Mouse (Mus musculus): ENCODE data around the gene Ssbp3. TPM values are rescaled to one million over a fixed set of nuclear protein-coding genes. Genes with fewer than 3 reads are reported as not detected.

The Ssbp3 gene
- polyA plus RNA-seq, 1 experiment from 2014 or later, result 138 TPM

GRCm38 (mm10) chr4:106928961-106929360 lies 18.5 kb downstream of the Ssbp3 start:
- 78% methylated on average over 7 of the region's 7 CpGs for WGBS
- Histone ChIP-seq H3K27ac (replicated peaks; ENCODE audit: low read depth, low read length) (no peak overlapping the region), H3K4me3 (ENCODE audit: low read depth, low read length) (no peak overlapping the region), H3K4me1 (ENCODE audit: control insufficient read depth, insufficient read depth, low read length) (no peaks in the 10 kb centered on the region), H3K4me2 (ENCODE audit: low read depth, low read length) (no peak overlapping the region), H3K36me3 (replicated peaks; ENCODE audit: control insufficient read depth, insufficient read depth, low read depth, low read length) (peaks cover 8% of the 10 kb centered on the region), H3K9ac (replicated peaks; ENCODE audit: low read length) (no peak overlapping the region), H3K27me3 (ENCODE audit: control insufficient read depth, insufficient read depth, low read length) (no peaks in the 10 kb centered on the region), H3K9me3 (replicated peaks; ENCODE audit: control insufficient read depth, low read length) (no peaks in the 10 kb centered on the region)
- ATAC-seq (replicated peaks; ENCODE audit: insufficient number of reproducible peaks, low FRiP score, low TSS enrichment, low read depth) (no peak), DNase-seq (ENCODE audit: low spot score) (no peak)

- WGBS, result 90% methylated on average over 7 of the region's 7 CpGs
- Histone ChIP-seq H3K4me2 (ENCODE audit: low read depth, low read length) (no peak overlapping the region), H3K4me3 (ENCODE audit: low read depth, low read length) (no peak overlapping the region), H3K4me1 (ENCODE audit: control insufficient read depth, insufficient read depth, low read length) (peaks cover 19% of the 10 kb centered on the region), H3K27ac (replicated peaks; ENCODE audit: low read depth, low read length) (no peak overlapping the region), H3K9me3 (replicated peaks; ENCODE audit: control insufficient read depth, low read length) (no peaks in the 10 kb centered on the region), H3K27me3 (ENCODE audit: control insufficient read depth, insufficient read depth, low read length) (no peaks in the 10 kb centered on the region), H3K36me3 (replicated peaks; ENCODE audit: control insufficient read depth, insufficient read depth, low read depth, low read length) (peaks cover 4% of the 10 kb centered on the region), H3K9ac (replicated peaks; ENCODE audit: low read length) (no peak overlapping the region)
- no peak for ATAC-seq (replicated peaks; ENCODE audit: insufficient number of reproducible peaks, low FRiP score, low TSS enrichment, low read depth)
- DNase-seq (ENCODE audit: low spot score), result no peak
These were observed 22.1 kb downstream of the Ssbp3 start for GRCm38 (mm10) chr4:106932583-106932982.

GRCm38 (mm10) chr4:106933813-106934482 lies 23.4 kb downstream of the Ssbp3 start:
- Histone ChIP-seq H3K4me1 (ENCODE audit: control insufficient read depth, insufficient read depth, low read length) (peaks cover 26% of the 10 kb centered on the region), H3K4me3 (ENCODE audit: low read depth, low read length) (no peak overlapping the region), H3K27me3 (ENCODE audit: control insufficient read depth, insufficient read depth, low read length) (no peaks in the 10 kb centered on the region), H3K9me3 (replicated peaks; ENCODE audit: control insufficient read depth, low read length) (no peaks in the 10 kb centered on the region), H3K4me2 (ENCODE audit: low read depth, low read length) (no peak overlapping the region), H3K9ac (replicated peaks; ENCODE audit: low read length) (no peak overlapping the region), H3K36me3 (replicated peaks; ENCODE audit: control insufficient read depth, insufficient read depth, low read depth, low read length) (peaks cover 4% of the 10 kb centered on the region), H3K27ac (replicated peaks; ENCODE audit: low read depth, low read length) (no peak overlapping the region)
- ATAC-seq (replicated peaks; ENCODE audit: insufficient number of reproducible peaks, low FRiP score, low TSS enrichment, low read depth) (no peak), DNase-seq (ENCODE audit: low spot score) (no peak)
- WGBS, result 81% methylated on average over 9 of the region's 9 CpGs

- no peak for ATAC-seq (replicated peaks; ENCODE audit: insufficient number of reproducible peaks, low FRiP score, low TSS enrichment, low read depth)
- DNase-seq (ENCODE audit: low spot score), result no peak
- Histone ChIP-seq H3K9ac (replicated peaks; ENCODE audit: low read length) (no peak overlapping the region; the same call in 1 of the 2 replicates), H3K36me3 (replicated peaks; ENCODE audit: control insufficient read depth, insufficient read depth, low read depth, low read length) (peaks cover 4% of the 10 kb centered on the region), H3K4me1 (ENCODE audit: control insufficient read depth, insufficient read depth, low read length) (peaks cover 33% of the 10 kb centered on the region), H3K4me2 (ENCODE audit: low read depth, low read length) (no peak overlapping the region), H3K4me3 (ENCODE audit: low read depth, low read length) (no peak overlapping the region), H3K27ac (replicated peaks; ENCODE audit: low read depth, low read length) (peak overlapping the region; percentile 47; the same call in 1 of the 2 replicates), H3K9me3 (replicated peaks; ENCODE audit: control insufficient read depth, low read length) (no peaks in the 10 kb centered on the region), H3K27me3 (ENCODE audit: control insufficient read depth, insufficient read depth, low read length) (no peaks in the 10 kb centered on the region)
- WGBS, result 58% methylated on average over 12 of the region's 12 CpGs
These were observed 24.6 kb downstream of the Ssbp3 start for GRCm38 (mm10) chr4:106934931-106935582.

- H3K4me2 ChIP-seq (ENCODE audit: low read depth, low read length), result no peak overlapping the region
- H3K4me1 ChIP-seq (ENCODE audit: control insufficient read depth, insufficient read depth, low read length), result peaks cover 33% of the 10 kb centered on the region
- peak overlapping the region; percentile 47 for H3K27ac ChIP-seq (replicated peaks; ENCODE audit: low read depth, low read length)
- ATAC-seq (replicated peaks; ENCODE audit: insufficient number of reproducible peaks, low FRiP score, low TSS enrichment, low read depth) (no peak), DNase-seq (ENCODE audit: low spot score) (no peak)
- H3K9me3 ChIP-seq (replicated peaks; ENCODE audit: control insufficient read depth, low read length), result no peaks in the 10 kb centered on the region
- H3K36me3 ChIP-seq (replicated peaks; ENCODE audit: control insufficient read depth, insufficient read depth, low read depth, low read length), result peaks cover 4% of the 10 kb centered on the region
- no peaks in the 10 kb centered on the region for H3K27me3 ChIP-seq (ENCODE audit: control insufficient read depth, insufficient read depth, low read length)
- no peak overlapping the region for H3K4me3 ChIP-seq (ENCODE audit: low read depth, low read length)
- WGBS, result 29% methylated on average over 2 of the region's 2 CpGs
- no peak overlapping the region; the same call in 1 of the 2 replicates for H3K9ac ChIP-seq (replicated peaks; ENCODE audit: low read length)
These were observed 25.1 kb downstream of the Ssbp3 start for GRCm38 (mm10) chr4:106935583-106935935.

- Histone ChIP-seq H3K27me3 (ENCODE audit: control insufficient read depth, insufficient read depth, low read length) (no peaks in the 10 kb centered on the region), H3K36me3 (replicated peaks; ENCODE audit: control insufficient read depth, insufficient read depth, low read depth, low read length) (peaks cover 4% of the 10 kb centered on the region), H3K9me3 (replicated peaks; ENCODE audit: control insufficient read depth, low read length) (no peaks in the 10 kb centered on the region), H3K4me3 (ENCODE audit: low read depth, low read length) (no peak overlapping the region), H3K9ac (replicated peaks; ENCODE audit: low read length) (peak overlapping the region; percentile 53), H3K4me1 (ENCODE audit: control insufficient read depth, insufficient read depth, low read length) (peaks cover 33% of the 10 kb centered on the region), H3K27ac (replicated peaks; ENCODE audit: low read depth, low read length) (peak overlapping the region; percentile 70), H3K4me2 (ENCODE audit: low read depth, low read length) (no peak overlapping the region)
- DNase-seq (ENCODE audit: low spot score) (no peak), ATAC-seq (replicated peaks; ENCODE audit: insufficient number of reproducible peaks, low FRiP score, low TSS enrichment, low read depth) (no peak)
- WGBS, result 51% methylated on average over 3 of the region's 3 CpGs
These were observed 25.5 kb downstream of the Ssbp3 start for GRCm38 (mm10) chr4:106936041-106936440.

- H3K4me1 ChIP-seq (ENCODE audit: control insufficient read depth, insufficient read depth, low read length), result peaks cover 37% of the 10 kb centered on the region
- H3K36me3 ChIP-seq (replicated peaks; ENCODE audit: control insufficient read depth, insufficient read depth, low read depth, low read length), result peaks cover 4% of the 10 kb centered on the region
- H3K27me3 ChIP-seq (ENCODE audit: control insufficient read depth, insufficient read depth, low read length), result no peaks in the 10 kb centered on the region
- H3K9me3 ChIP-seq (replicated peaks; ENCODE audit: control insufficient read depth, low read length), result no peaks in the 10 kb centered on the region
- DNase-seq (ENCODE audit: low spot score) (peak; percentile 58), ATAC-seq (replicated peaks; ENCODE audit: insufficient number of reproducible peaks, low FRiP score, low TSS enrichment, low read depth) (peak; percentile 20; the same call in 1 of the 2 replicates)
- 16% methylated on average over 8 of the region's 8 CpGs for WGBS
- peak overlapping the region; percentile 53 for H3K9ac ChIP-seq (replicated peaks; ENCODE audit: low read length)
- no peak overlapping the region for H3K4me3 ChIP-seq (ENCODE audit: low read depth, low read length)
- H3K27ac ChIP-seq (replicated peaks; ENCODE audit: low read depth, low read length), result peak overlapping the region; percentile 70
- H3K4me2 ChIP-seq (ENCODE audit: low read depth, low read length), result 0 out of 2 replicates have a peak overlapping the region, but pooled peaks have one; percentile 7
These were observed 26.2 kb downstream of the Ssbp3 start for GRCm38 (mm10) chr4:106936741-106937140.

GRCm38 (mm10) chr4:106938506-106939222 lies 28.2 kb downstream of the Ssbp3 start:
- Histone ChIP-seq H3K27ac (replicated peaks; ENCODE audit: low read depth, low read length) (no peak overlapping the region), H3K36me3 (replicated peaks; ENCODE audit: control insufficient read depth, insufficient read depth, low read depth, low read length) (no peaks in the 10 kb centered on the region; the same call in 1 of the 2 replicates), H3K4me2 (ENCODE audit: low read depth, low read length) (no peak overlapping the region), H3K4me1 (ENCODE audit: control insufficient read depth, insufficient read depth, low read length) (peaks cover 37% of the 10 kb centered on the region), H3K27me3 (ENCODE audit: control insufficient read depth, insufficient read depth, low read length) (no peaks in the 10 kb centered on the region), H3K9me3 (replicated peaks; ENCODE audit: control insufficient read depth, low read length) (no peaks in the 10 kb centered on the region), H3K9ac (replicated peaks; ENCODE audit: low read length) (no peak overlapping the region), H3K4me3 (ENCODE audit: low read depth, low read length) (no peak overlapping the region)
- ATAC-seq (replicated peaks; ENCODE audit: insufficient number of reproducible peaks, low FRiP score, low TSS enrichment, low read depth), result no peak
- DNase-seq (ENCODE audit: low spot score), result no peak
- WGBS, result 62% methylated on average over 8 of the region's 8 CpGs

All from embryonic facial prominence, embryonic 11.5 days (tissue).